Mouse (Mus musculus) heart, postnatal 14 days (tissue): ENCODE results near the gene Tiam1. TPM values are rescaled to one million over a fixed set of nuclear protein-coding genes. Genes with fewer than 3 reads are reported as not detected.

Experiments
- DNase-seq, 2 experiments: peaks; one replicate each; pipeline ENCODE4 v3.0.0; 2021 to 2022
- intact Hi-C: fragments of 180-260 bp; cut with DNase I; formaldehyde crosslinking; loops from one replicate; pipeline ENCODE4 v1.15.1; 2025
- total RNA-seq, 2 experiments: library from RNA; stranded (reverse); gene quantifications; 2 replicates each; pipeline ENCODE4 v1.2.3; 2021

Tiam1 gene
- total RNA-seq, 2 experiments from 2014 or later: 6.1 to 7.6 TPM

DNA sequence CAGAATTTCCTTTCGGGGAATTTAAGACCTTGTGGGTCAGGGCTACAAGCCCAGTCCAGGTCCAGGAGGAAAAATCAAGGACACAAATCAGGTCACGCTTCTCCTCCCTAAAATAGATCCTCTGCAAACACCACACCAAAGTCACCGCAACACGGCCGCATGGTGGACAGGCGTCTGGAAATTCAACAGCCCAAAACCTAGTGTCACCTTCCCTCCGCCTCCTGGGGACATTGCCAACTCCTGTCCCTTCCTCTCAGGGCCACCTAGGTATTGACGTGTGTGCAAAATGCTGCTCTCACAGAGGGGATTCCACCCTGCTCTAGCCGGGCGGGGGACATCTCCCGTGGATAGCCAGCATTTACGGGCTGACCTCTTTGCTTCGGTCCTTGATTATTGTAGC lies 21.8 kb downstream of the Tiam1 start:
- peak in 1 of 2 experiments; percentile 24 for DNase-seq
- intact Hi-C loops: no loop called here

DNA sequence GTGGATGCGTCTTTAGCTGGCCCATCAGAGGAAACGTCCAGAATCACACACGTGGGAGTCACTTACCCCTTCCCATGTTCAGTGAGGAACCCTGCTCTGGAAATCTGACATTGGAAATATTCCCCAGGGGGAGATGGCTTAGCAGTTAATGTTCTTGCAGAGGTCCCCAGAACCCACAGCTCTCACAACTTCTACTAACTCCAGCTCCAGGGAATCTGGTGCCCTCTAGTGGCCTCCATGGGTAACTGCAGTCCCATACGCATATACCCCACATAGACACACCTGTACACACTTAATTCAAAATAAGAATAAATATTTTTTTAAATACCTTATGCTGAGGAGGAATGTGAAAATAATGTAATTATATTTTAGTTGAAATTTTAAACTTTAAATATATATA lies 23.6 kb downstream of the Tiam1 start:
- DNase-seq: no peak
- intact Hi-C loops: no loop called here

DNA sequence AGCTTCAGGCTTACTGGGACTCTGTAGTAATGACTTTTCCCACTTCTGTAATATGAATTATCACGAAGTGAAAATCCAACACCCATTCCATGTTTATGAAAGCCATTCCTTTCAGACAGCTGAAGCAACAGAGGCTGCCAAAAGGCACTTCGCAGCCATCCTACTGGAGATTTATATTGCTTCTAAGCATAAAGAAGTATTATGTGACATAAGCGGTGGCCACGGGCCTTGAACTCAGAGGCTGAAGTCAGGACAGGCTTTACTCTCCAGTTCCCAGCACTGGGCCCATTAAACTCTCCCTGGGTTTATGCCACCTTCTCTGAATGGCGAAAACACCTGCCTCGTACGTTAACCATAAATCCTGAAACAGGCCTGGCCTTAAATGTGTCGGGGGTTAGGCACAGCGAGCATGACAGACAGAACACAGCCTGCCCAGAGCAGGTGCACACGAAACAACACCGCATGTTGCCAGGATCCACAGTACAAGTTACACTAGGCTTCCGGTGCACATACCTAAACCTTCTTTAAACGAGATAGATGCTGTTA lies 26.9 kb downstream of the Tiam1 start:
- no peak for DNase-seq
- intact Hi-C loops: no loop called here

DNA sequence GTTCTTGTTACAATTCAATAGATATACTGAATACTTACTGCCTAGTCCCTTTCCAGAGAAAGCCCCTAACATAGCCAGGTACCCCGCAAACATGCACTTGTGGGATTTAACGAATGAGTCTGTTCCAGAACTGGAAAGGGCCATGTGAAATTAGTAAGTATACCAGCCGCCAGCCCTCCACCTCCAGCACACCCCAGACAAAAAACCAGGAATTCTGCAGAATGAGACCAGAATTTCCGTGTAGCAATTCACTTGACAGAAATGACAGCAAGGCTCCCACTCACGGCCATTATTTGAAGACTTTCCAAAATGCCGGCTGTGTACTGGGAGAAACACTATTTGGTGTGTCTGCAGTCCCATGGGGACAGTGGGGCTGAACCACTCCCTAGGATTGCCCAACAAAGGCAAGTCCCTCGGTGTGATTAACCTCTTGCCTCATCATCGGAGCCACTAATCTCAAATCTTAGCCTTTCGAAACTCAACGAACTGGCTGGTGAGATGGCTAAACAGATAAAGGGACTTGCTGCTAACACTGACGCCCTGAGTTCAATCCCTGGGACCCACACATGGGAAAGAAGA lies 30.9 kb downstream of the Tiam1 start:
- peak; percentile 23 for DNase-seq
- intact Hi-C loops: no loop called here

DNA sequence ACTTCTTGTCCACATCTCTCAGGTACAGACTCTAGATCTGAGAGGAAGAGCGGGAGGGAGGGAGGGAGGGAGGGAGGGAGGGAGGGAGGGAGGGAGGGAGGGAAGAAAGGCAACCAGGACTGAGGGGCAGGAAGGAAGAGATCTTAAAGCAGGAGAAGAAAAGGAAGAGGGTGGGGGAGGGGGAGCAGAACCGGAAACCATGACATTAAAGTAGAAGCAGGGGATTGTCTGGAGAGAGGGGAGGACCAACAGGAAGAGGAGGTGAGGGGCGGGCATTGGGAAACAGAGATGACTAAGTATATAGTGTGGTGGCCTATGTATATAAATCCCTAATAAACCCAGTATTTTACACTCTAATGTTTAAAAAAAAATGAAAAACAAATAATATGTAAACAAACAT lies 34.1 kb downstream of the Tiam1 start:
- intact Hi-C loops: no loop called here
- no peak for DNase-seq

DNA sequence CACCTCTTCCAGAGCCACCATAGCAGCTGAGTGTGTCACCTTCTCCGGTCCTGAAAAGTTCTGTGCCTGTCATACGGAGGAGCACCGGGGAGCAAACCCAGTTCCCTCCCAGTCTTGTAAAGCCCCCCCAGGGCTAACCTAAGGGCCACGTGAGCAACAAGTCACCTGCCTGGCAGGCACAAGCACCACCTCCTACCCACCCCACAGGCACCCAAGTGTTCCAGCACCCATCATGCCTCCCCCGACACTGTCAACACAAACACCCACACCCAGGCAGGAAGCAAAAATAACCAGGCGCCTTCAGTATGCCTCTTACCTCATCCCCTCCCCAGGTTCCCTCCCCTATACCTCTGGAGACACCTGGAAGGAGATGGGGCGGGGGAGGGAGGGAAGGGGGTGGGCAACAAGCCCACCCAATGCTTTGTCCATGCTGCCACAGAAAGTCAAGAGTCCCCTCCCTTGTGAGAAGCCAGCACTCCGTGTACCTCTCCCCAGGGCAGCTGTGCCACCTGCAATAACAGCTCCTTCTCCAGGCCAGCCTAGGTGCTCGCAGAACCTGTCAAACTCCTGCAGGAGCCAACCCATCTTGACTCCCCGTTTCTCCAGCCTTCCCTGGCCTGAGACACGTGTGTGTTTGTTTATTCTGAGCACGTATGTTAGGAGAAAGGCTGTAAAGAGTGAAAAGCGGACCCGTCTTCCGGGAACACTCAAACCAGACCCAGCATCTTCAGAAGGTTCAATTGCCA lies 38.7 kb downstream of the Tiam1 start:
- intact Hi-C loops: no loop called here
- DNase-seq: no peak

DNA sequence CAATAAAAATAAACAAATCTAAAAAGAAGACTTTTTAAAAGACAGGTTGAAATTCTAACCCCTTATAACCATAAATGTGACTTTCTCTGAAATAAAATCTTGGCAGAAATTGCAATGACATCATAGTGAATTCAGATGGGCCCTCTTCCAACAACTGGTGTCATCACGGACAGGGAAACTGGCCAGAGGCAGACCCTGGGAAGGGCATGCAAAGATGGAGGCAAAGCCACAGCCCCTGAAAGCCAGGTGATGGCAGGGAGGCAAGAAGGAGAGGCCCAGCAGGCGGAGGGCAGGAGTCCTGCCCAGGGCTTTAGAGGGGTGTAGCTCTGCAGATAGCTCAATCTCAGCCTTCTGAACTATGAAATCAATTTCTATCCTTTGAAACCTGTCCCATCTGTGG lies 39.8 kb downstream of the Tiam1 start:
- DNase-seq: no peak
- intact Hi-C loops: no loop called here

DNA sequence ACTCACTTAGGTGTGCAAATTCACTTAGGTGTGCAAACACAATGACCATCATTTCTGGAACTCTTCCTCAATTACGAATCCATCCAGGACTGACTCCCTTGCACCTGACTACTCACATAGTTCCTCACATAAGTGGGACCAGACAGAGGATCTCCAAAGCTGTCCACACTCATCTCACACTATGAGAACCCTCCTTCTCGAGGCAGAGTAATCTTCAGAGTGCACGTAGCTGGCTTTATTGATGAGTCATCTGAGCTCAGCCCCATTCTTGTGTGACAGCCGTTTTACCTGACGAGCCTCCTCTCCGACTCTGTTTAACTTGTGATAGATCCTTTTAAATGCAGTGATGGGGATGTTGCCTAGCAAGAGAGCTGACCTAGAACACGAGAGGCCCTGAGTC lies 41.0 kb downstream of the Tiam1 start:
- no peak for DNase-seq
- intact Hi-C loops: no loop called here

DNA sequence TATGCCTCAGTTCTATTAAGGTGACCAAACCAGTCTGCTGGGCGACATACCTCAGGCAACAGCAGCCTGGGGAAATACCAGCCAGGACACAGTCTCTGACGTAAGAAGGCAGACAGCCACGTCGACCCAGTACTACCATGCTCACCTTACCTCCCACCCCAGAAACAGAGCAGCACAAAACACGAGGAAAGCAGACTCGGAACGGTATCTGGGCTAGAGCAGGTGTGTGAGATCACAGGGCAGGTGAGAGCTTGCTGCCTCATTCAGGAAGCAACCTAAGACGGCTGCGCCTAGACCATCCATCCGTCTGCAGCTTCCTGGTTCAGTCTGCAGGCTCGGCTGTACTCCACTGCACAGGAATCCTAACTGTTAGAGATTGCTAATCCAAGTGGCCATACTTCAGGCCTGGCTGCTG lies 45.4 kb downstream of the Tiam1 start:
- DNase-seq: no peak
- intact Hi-C loops: no loop called here

DNA sequence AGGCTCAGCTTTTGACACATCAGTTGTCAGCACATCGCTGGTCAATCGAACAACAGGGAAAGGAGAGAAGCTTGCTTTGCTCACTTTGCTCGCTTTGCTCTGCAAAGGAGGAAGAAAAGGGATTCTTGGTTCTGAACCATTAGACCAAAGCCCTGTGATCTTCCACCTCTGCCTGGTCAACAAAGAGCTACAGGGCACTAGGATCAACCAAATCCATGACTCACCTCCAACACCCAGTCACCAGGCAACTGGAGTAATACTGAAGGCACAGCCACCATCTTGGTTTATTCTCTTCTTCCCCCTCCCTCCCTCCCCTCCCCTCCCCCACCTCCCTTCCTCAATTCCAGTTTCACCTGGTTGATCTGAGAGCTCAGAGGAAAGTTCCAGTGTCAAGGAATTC lies 45.8 kb downstream of the Tiam1 start:
- intact Hi-C loops: no loop called here
- DNase-seq: no peak

DNA sequence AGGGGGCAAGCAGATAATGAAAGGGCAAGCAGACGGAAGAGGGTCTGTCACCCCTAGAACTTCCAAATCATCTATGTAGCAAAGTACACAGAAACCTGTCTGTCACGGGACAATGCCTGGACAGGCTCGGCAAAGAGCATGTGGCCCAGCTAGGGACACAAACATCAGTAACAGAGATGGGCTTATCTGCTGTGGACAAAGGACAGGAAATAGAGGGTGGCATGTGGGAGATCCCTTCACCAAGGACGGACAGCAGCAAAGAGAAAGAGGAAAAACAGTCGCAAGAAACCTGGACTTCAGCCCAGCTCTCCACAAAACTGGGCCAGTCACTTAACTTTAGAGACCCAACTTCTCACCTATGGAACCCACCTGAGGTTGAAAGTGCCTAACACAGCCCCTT lies 47.6 kb downstream of the Tiam1 start:
- intact Hi-C loops: no loop called here
- DNase-seq: no peak

DNA sequence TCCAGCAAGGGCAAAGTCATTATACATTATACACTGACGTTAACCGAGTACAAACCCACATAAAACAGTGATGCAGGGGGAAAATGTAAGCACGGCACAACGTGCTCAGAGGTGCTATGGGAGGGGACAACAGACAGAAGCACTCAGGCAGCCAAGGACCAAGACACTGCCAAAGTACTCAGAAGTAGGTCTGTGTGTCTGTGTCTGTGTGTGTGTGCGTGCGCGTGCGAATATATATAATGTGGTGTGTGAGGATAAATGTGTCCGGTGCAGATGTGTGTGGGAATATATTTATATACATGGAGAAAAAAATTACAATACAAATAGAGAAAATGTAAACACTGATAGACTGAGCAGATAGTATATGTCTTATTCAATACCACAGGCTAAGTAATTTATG lies 50.6 kb downstream of the Tiam1 start:
- no peak for DNase-seq
- intact Hi-C loops: no loop called here

DNA sequence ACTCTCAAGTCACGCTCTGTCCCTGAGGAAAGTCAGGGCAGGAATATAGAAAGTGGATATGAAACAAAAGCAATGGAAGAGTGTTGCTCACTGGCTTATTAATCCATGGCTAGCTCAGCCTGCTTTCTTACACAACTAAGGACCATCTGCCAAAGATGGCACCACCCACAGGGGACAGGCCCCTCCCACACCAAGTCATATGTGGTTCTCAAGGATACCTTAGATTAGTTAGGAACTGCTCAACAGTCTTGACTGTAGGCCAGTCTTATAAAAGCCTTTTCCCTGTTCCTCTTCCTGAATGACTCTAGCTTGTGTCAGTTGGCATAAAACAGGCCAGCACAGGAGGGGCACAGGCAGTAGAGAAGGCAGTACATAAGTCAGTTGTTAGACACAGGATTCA lies 51.7 kb downstream of the Tiam1 start:
- intact Hi-C loops: no loop called here

DNA sequence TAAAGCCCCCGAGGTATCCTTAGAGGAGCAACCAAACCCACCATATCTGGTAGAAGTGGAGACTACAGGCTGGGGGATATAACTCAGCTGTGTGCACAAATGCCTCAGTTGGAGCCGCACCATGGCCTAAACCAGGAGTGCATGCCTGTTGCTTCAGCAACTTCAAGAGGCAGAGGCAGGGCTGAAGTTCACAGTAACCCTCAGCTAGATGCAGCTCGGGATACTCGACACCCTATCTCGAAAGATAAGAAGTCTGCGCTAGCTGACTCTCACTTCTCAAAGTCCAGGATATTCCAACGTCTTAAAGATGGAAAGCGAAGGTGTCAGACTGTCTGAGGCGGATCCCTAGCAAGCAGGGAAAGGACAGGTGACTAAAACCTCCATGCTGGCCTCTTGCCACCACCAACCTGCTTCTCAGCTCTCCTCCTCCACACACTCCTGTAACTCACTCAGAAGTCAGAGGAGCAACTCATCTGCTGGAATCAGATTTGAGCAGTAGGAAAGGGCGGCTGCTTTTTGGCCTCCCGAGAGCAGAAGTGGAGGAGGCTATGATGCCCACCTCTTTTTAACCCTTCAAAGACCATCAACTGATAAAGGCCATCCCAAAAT lies 52.4 kb downstream of the Tiam1 start:
- DNase-seq: no peak
- intact Hi-C loops: no loop called here

More for the DNA sequence above, 51.7 kb downstream of the Tiam1 start:
- DNase-seq: no peak

DNA sequence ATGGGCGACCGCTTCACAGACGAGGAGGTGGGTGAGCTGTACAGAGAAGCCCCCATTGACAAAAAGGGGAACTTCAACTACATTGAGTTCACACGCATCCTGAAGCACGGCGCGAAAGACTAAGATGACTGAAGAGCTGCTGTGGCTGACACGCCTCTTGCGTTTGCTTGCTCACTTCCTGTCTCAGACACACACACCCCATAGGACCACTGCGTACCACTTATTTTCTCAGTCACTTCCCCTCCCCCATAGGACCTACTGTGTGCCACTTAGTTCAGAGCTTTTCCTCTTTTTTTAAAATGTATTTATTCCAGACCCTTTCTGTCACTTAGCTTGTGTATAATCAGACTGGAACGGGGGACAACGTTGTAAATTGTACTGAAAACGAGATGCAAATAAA lies 53.2 kb downstream of the Tiam1 start:
- no peak for DNase-seq
- intact Hi-C loops: no loop called here

DNA sequence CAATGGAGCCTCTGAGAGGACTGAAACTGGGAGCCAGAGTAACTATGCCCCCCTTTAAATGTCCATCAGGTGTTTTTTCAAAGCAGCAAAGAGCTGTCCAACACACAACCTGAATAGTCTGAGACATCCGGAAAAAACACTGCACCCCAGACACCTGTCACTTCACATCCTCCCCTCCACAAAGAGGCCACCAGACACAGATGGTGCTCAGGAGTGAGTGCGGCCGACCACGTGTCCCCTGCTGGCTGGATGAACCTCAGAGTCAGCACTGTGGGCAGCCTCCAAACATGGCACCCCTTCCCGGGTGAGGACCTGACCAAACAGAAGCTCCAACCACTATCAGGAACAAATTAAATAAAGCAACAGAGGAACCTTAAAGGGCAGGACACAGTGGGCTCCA lies 56.3 kb downstream of the Tiam1 start:
- DNase-seq: no peak
- intact Hi-C loops: no loop called here

DNA sequence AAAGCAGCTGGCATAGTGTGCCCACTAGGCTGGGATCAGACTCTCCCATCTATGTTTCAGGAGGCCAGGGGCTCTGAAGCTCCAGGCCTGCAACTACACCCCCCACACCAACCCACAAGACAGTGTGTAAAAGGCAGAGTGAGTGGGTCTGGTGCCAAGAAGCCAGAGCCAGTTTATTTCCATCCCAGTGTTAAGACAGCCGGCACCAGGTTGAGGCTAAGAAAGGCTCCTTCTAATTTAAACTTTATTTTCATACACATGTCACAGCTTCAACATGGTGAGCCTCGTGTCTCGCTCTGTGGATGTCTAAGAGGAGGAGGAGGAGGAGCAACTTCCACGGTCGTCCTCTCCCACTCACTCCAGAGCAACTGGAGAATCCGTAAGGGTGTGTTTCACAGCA lies 57.5 kb downstream of the Tiam1 start:
- DNase-seq: no peak
- intact Hi-C loops: no loop called here

DNA sequence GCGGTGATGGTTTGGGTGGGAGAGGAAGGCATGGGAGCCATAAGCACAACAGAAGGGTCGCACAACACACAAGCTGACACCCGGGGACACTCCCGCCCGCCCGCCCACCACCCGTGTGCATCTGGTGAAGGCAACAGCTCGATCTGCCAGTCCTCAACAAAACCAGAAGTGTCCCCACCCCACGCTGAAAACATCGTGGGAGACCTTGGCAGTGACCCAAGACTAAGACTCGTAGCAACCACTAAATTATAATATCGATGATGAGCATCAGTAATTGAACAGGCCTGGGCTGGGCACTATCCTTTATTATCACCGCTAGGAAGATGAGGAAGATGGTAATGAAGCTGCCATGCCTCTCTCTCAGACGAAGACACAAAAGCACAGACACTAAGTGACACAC lies 58.0 kb downstream of the Tiam1 start:
- intact Hi-C loops: no loop called here
- DNase-seq: no peak

DNA sequence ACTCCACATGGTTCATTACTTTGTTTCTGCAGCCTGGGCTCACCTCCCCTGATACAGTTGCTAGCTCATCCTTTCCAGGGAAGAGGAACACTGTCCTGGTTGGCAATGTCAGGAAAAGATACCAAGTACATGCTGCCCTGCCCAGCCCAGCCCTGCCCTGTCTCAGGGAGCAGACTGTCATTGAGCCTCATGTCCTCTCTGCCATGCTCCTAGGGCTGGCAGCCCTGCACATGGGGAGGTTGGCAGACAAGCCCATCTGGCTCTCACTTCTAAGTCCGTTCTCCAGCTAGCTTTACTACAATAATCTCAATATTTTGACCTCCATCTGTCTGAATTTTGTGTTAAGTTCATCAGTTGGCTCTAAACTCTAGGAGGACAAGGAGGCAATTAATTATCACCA lies 62.4 kb downstream of the Tiam1 start:
- intact Hi-C loops: no loop called here
- peak; percentile 11 to 17 for DNase-seq

DNA sequence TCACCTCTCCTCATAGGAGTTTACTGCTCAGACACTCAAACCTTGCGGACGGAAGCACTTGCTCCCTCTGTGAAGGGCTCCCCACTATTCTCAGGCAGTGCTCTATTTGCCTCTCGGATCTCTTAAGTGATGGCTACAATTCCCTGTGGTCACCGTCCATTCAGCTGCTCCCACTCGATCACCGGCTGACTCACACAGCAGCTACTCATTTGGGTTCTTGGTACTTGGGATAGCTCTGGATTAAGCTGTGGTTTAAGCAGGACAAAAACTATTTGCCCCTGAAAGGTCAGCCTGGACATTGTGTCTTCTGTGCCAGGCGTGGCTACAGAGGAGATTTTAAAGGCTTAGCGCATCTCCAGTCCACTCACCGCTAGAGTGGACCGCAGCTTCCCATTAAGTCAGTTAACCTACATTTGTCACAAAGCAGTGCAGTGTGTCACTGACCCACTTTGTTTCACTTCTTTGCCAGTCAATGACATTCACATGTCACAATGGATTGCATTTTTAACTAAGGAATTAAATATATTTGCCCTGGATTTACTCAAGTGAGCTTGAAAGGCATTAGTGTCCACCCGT lies 64.7 kb downstream of the Tiam1 start:
- intact Hi-C loops: no loop called here
- no peak for DNase-seq

DNA sequence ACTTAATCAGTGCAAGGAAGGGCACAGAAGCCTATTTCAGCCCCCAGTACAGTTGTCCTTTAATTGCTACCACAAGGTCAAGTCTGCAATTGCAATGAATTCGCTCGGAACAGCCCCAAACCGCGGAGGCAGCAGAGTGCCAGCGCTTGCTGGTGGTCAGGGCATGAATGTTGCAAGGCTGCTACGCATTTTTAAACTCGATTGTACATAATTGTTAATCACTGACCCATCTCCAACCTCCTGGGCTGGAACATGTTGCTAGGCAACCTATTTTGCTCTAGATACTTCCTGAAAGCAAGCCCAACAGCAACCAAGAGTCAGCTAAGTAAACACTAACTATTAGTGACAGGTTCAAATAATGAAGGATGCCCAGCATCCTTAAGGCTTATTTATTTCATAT lies 70.1 kb downstream of the Tiam1 start:
- intact Hi-C loops: loop anchor here (5.0 kb wide), 1 partner anchor 69 kb away; the partner anchor contains the start of gene Tiam1
- no peak for DNase-seq
